Mouse (Mus musculus): Measurements from ENCODE around the gene Olfr450.

Gene Olfr450

GRCm38 (mm10) chr6:42811639-42812038, at the start of gene Olfr450:
Gene Olfr450, plus strand, starts transcription at chr6:42811939.
- DNase-seq = no peak

DNA sequence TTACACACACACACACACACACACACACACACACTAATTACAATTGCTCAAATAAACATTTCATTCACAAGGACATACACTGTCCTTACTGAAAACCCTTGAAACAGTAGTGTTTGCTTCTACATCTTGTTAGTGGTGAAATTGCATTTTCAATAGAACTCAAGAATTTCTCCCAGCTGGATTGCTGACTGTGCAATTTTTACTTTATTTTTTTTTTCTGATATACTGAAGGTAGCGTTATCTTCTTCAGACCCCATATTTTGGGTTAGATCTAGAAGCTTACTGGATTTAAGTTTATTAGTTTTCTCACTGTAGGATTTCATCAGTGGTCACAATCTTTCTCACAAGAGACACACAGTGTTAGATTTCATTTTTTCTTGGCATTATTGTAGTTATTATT, 34.7 kb upstream of the Olfr450 start:
- no peak for DNase-seq

DNA sequence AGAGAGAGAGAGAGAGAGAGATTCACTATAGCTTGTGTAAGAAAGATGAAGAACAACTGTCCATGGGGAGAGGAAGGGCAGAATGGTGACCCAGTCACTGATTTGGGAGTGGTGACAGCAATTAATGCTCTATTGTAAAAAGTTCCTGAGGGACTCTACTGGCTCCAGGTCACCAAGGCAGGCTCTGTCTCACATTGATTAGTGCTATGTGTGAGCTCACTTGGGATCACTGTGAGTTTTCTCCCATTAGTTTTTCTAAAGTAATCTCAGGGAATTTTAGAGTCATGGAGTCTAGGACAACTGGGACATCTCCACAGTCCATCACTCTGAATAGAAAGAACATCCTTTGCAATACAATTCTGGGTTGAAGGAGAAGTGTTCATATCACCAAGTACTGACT, 26.9 kb upstream of the Olfr450 start, which contains the start of gene Olfr452:
Olfr452 (plus strand) TSS at position 301 of the 400 bp plus-strand sequence.
- DNase-seq = no peak

- DNase-seq = no peak
These were observed 21.3 kb upstream of the Olfr450 start for GRCm38 (mm10) chr6:42790247-42790948.

DNA sequence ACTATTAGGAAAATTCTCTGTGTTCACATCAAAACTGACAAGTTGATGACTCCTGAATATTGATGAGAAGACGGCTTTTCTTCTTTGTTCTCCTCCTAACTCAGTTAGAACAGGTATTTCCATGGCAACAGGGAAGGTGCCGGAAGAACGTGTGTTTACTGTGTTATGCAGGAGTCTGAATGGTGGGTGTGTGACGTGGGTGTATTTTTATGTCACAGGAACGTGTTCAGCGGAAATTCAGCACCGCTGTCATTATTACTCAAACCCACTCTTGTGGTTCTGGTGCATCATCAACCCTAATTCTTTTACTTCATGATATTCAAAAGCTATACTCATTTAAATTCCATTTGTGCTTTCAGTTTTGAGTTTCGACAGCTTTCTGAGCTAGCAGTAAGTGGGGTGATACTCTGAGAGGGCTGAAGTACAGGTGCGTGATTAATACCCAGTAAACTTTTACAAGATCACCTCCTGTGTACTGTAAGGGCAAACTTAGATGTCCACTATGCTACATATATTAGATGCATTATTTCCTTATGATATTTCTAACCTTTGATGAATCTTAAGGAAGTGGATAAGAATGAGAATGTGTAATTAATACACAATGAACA, 20.7 kb upstream of the Olfr450 start:
- no peak for DNase-seq

DNA sequence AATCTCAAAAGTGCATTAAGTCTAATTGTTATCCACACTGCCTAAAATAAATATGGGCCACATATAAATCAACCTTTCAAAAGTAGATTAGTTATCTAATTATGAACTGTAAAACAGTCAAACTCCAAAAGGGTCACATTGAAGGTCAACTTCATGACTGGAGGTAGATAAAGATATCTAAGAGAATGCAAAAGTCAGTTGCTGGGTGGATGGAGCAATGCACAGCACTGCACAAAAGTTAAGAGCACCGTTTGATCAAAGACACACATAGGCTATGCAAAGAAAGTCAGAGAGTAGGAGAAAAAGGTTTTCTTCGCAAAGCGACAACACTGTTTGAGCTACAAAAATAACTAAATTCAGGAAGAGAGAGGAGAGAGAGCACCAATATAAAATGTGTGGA, 16.8 kb upstream of the Olfr450 start:
- DNase-seq = no peak

GRCm38 (mm10) chr6:42834084-42834483, 22.3 kb downstream of the Olfr450 start, which contains the start of gene Olfr449:
Gene Olfr449, plus strand, starts transcription at chr6:42834384.
- no peak for DNase-seq

DNA sequence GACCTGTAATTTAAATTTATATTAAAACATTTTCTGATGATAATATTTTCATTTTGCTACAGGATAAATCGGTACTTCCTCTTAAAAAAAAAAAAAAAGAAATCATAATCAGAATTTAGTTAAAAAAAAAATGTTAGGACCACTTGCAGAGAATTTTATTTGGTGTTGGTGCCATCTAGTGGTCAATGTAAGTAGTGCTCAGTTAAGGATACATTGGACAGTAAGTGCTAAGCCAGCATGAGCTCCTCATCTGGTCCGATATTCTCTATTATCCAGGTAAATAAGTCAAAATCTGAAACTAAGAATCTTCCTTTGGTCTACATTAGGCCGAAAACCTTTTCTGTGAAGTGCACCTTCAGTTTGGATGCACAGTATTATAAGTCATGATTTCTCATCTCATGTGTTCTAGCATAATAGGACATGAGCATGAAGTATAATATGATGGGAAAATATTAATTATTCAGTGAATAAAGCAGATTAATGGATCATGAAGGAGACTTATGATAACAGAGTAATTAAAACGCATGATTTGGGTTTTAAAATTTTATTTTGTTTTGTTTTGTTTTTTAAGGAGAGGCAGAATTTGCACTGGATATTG, 48.6 kb downstream of the Olfr450 start:
- DNase-seq = no peak
